Mouse (Mus musculus): ENCODE results near the gene Angel1. TPM values are rescaled to one million over a fixed set of nuclear protein-coding genes. Genes with fewer than 3 reads are reported as not detected.

The Angel1 gene
- polyA plus RNA-seq, 1 experiment, result 7.3 TPM

DNA sequence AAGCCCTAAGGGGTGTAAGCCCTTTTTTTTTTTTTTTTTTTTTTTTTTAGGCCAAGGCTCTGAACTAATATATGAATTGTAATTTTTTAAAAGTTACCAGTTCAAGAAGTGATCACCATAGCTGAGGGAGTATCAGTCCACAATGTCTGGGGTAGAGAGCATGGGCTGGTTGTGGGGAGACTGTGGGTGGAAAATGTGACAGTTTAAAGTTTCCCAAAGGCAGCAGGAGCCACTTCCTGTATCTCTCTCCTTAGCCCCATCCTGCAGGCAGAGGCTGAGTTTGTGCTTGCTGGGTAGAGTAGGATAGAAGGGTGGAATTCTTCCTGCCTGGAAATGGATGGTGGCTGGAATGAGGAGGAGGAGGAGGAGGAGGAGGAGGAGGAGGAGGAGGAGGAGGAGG lies 32.9 kb downstream of the Angel1 start:
- Histone ChIP-seq H3K4me1 (ENCODE audit: control insufficient read depth, insufficient read depth, low read length) (no peaks in the 10 kb centered on the region), H3K4me3 (ENCODE audit: insufficient read depth, low read depth, low read length) (no peak overlapping the region), H3K27me3 (replicated peaks; ENCODE audit: control insufficient read depth, insufficient read depth, low read length) (no peaks in the 10 kb centered on the region), H3K27ac (ENCODE audit: insufficient read depth, low read depth, low read length) (no peak overlapping the region), H3K36me3 (ENCODE audit: control insufficient read depth, insufficient read depth, low read length) (no peaks in the 10 kb centered on the region)
- TF ChIP-seq CTCF (conservative IDR thresholded peaks at IDR 0.05; ENCODE audit: insufficient read depth, insufficient read length, low read depth, low read length) (no peak), POLR2A (IDR thresholded peaks at IDR 0.05; ENCODE audit: low read depth, low read length) (no peak)
- no peak for DNase-seq

DNA sequence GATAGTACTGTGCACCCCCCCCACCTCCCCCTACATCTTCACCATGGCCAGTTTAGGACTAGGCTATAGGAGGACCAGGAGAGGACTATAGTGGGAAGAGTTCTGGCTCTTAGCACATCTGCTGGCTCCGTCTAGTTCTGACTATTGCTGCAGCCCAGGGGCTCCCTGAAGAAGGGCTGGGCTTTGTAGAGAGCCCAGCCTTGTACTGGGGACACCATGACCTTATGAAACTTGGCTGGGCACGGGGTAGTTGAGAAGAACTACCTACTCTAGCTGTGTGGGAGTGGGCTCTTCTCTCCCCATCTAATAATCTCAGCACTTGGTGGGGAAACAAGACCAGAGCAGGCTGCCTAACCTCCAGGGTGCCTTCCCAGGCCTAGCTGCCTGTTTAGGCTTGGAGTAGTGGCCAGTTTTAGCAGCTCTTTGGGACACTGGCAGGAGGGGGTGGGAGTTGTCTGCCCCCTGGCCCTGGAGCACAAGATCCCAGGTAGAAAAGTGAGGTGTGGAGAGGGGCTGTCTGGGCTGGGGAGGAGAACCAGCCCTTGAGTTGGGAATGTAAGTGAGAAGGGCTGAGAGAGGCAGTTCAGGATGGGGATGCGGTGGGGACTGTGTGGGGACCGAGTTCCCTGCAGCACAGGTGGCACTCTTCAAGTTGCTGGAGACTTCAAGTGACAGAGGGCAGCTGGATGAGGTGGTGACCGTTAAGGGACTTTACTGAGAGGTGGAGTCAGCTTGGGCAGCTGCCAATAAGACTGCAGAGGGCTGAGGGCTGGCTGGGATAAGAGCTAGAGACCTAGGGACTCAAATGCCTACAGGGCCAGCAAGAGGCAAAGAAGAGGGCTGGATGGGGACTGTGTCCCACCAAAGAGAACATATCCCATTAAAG lies 33.5 kb downstream of the Angel1 start:
- Histone ChIP-seq H3K27me3 (replicated peaks; ENCODE audit: control insufficient read depth, insufficient read depth, low read length) (no peaks in the 10 kb centered on the region), H3K4me3 (ENCODE audit: insufficient read depth, low read depth, low read length) (no peak overlapping the region), H3K4me1 (ENCODE audit: control insufficient read depth, insufficient read depth, low read length) (no peaks in the 10 kb centered on the region), H3K36me3 (ENCODE audit: control insufficient read depth, insufficient read depth, low read length) (no peaks in the 10 kb centered on the region), H3K27ac (ENCODE audit: insufficient read depth, low read depth, low read length) (no peak overlapping the region)
- peak; percentile 5 for DNase-seq
- TF ChIP-seq POLR2A (IDR thresholded peaks at IDR 0.05; ENCODE audit: low read depth, low read length) (no peak), CTCF (conservative IDR thresholded peaks at IDR 0.05; ENCODE audit: insufficient read depth, insufficient read length, low read depth, low read length) (no peak)
- 40% methylated on average over 5 of the region's 5 CpGs for WGBS

- Histone ChIP-seq H3K4me3 (ENCODE audit: insufficient read depth, low read depth, low read length) (no peak overlapping the region), H3K36me3 (ENCODE audit: control insufficient read depth, insufficient read depth, low read length) (no peaks in the 10 kb centered on the region), H3K27ac (ENCODE audit: insufficient read depth, low read depth, low read length) (no peak overlapping the region), H3K4me1 (ENCODE audit: control insufficient read depth, insufficient read depth, low read length) (no peaks in the 10 kb centered on the region), H3K27me3 (replicated peaks; ENCODE audit: control insufficient read depth, insufficient read depth, low read length) (no peaks in the 10 kb centered on the region)
- no peak for DNase-seq
- no peak for TF ChIP-seq POLR2A (IDR thresholded peaks at IDR 0.05; ENCODE audit: low read depth, low read length)
- WGBS, result 73% methylated on average over 12 of the region's 12 CpGs
These were observed 35.4 kb downstream of the Angel1 start for GRCm38 (mm10) chr12:86690700-86691485.

DNA sequence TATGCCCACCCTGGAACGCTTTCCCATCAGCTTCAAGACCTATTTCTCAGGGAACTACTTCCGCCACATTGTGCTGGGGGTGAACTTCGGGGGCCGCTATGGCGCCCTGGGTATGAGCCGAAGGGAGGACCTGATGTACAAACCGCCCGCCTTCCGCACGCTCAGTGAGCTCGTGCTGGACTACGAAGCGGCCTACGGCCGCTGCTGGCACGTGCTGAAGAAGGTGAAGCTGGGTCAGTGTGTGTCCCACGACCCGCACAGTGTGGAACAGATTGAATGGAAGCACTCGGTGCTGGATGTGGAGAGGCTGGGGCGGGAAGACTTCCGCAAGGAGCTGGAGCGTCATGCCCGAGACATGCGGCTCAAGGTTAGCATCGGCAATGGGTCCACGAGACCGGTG lies 37.3 kb downstream of the Angel1 start:
- H3K36me3 ChIP-seq (ENCODE audit: control insufficient read depth, insufficient read depth, low read length), result no peaks in the 10 kb centered on the region
- no peak for DNase-seq
- no peaks in the 10 kb centered on the region for H3K27me3 ChIP-seq (replicated peaks; ENCODE audit: control insufficient read depth, insufficient read depth, low read length)
- 97% methylated on average over 27 of the region's 27 CpGs for WGBS
- no peak overlapping the region for H3K27ac ChIP-seq (ENCODE audit: insufficient read depth, low read depth, low read length)
- H3K4me3 ChIP-seq (ENCODE audit: insufficient read depth, low read depth, low read length), result no peak overlapping the region
- no peak for TF ChIP-seq POLR2A (IDR thresholded peaks at IDR 0.05; ENCODE audit: low read depth, low read length)
- no peak for TF ChIP-seq CTCF (conservative IDR thresholded peaks at IDR 0.05; ENCODE audit: insufficient read depth, insufficient read length, low read depth, low read length)
- H3K4me1 ChIP-seq (ENCODE audit: control insufficient read depth, insufficient read depth, low read length), result no peaks in the 10 kb centered on the region

- no peak for TF ChIP-seq POLR2A (IDR thresholded peaks at IDR 0.05; ENCODE audit: low read depth, low read length)
- no peak for TF ChIP-seq CTCF (conservative IDR thresholded peaks at IDR 0.05; ENCODE audit: insufficient read depth, insufficient read length, low read depth, low read length)
- Histone ChIP-seq H3K36me3 (ENCODE audit: control insufficient read depth, insufficient read depth, low read length) (no peaks in the 10 kb centered on the region), H3K4me1 (ENCODE audit: control insufficient read depth, insufficient read depth, low read length) (no peaks in the 10 kb centered on the region), H3K27me3 (replicated peaks; ENCODE audit: control insufficient read depth, insufficient read depth, low read length) (no peaks in the 10 kb centered on the region), H3K27ac (ENCODE audit: insufficient read depth, low read depth, low read length) (no peak overlapping the region), H3K4me3 (ENCODE audit: insufficient read depth, low read depth, low read length) (no peak overlapping the region)
- 69% methylated on average over 4 of the region's 4 CpGs for WGBS
- no peak for DNase-seq
These were observed 38.2 kb downstream of the Angel1 start for GRCm38 (mm10) chr12:86687971-86688573.

DNA sequence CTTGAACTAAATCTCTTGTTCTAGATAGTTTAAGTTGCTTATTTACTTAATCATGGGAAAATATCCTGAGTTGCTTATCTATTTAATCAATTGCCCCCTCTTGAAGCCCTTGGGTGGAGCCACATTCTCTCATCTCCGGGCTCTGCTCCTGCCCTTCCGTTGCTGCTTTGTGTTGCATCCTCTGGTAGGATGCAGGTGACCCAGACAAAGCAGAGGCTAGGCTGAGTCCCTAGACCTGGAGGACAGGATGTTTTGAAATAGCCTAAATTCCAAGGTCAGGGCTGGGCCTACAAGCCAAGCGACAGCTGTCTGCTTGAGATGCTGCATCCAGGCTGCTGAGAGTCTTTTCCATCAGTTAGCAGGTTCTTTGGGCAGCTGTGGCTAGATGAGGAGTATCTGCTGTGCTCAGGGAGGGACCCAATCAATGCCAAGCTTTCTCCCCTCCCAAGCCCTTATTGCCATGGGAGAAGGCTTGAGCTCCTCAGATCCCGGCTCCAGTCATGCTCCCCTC lies 38.8 kb downstream of the Angel1 start:
- 67% methylated on average over 4 of the region's 4 CpGs for WGBS
- no peak overlapping the region for H3K4me3 ChIP-seq (ENCODE audit: insufficient read depth, low read depth, low read length)
- H3K4me1 ChIP-seq (ENCODE audit: control insufficient read depth, insufficient read depth, low read length), result no peaks in the 10 kb centered on the region
- no peak overlapping the region for H3K27ac ChIP-seq (ENCODE audit: insufficient read depth, low read depth, low read length)
- H3K27me3 ChIP-seq (replicated peaks; ENCODE audit: control insufficient read depth, insufficient read depth, low read length), result no peaks in the 10 kb centered on the region
- DNase-seq, result no peak
- TF ChIP-seq POLR2A (IDR thresholded peaks at IDR 0.05; ENCODE audit: low read depth, low read length) (no peak), CTCF (conservative IDR thresholded peaks at IDR 0.05; ENCODE audit: insufficient read depth, insufficient read length, low read depth, low read length) (no peak)
- H3K36me3 ChIP-seq (ENCODE audit: control insufficient read depth, insufficient read depth, low read length), result no peaks in the 10 kb centered on the region
